Mouse (Mus musculus) hindbrain, embryonic 11.5 days (tissue): ENCODE data around the gene Anxa7. TPM values are rescaled to one million over a fixed set of nuclear protein-coding genes. Genes with fewer than 3 reads are reported as not detected.
A peak's percentile ranks its signal among the peaks of the same experiment; 100 is the strongest.

Source experiments
- ATAC-seq: fragments of 200-750 bp; cut with Nextera tagmentation; 2 replicates; pipeline ENCODE4 v1.8.0; 2017; ENCODE audit warnings: mild to moderate bottlenecking, moderate TSS enrichment, moderate library complexity; ENCODE audit not compliant: low FRiP score
- DNase-seq: peaks from one replicate; pipeline ENCODE4 v3.0.0-alpha.2; 2015; ENCODE audit warnings: low spot score
- H3K27ac ChIP-seq: fragments of 300-500 bp; sonication (generic); 2 replicates; pipeline ENCODE4 v1.5.1; 2014; ENCODE audit warnings: mild to moderate bottlenecking, low read depth, low read length
- H3K27me3 ChIP-seq: fragments of 300-500 bp; sonication (generic); 2 replicates; pipeline ENCODE4 v1.6.1; 2014; ENCODE audit warnings: mild to moderate bottlenecking, low read length, moderate library complexity, mixed read lengths; ENCODE audit not compliant: control insufficient read depth, insufficient read depth
- H3K36me3 ChIP-seq: fragments of 300-500 bp; sonication (generic); 2 replicates; pipeline ENCODE4 v1.6.1; 2014; ENCODE audit warnings: mild to moderate bottlenecking, low read length, moderate library complexity, mixed read lengths; ENCODE audit not compliant: control insufficient read depth, insufficient read depth
- H3K4me1 ChIP-seq: fragments of 300-500 bp; sonication (generic); replicated peaks from 2 replicates; pipeline ENCODE4 v1.6.1; 2014; ENCODE audit warnings: low read length, mixed read lengths; ENCODE audit not compliant: control insufficient read depth, insufficient read depth
- H3K4me2 ChIP-seq: fragments of 300-500 bp; sonication (generic); replicated peaks from 2 replicates; pipeline ENCODE4 v1.6.1; 2014; ENCODE audit warnings: mild to moderate bottlenecking, low read depth, low read length
- H3K4me3 ChIP-seq: fragments of 300-500 bp; sonication (generic); 2 replicates; pipeline ENCODE4 v1.5.1; 2014; ENCODE audit warnings: low read depth, low read length
- H3K9ac ChIP-seq: fragments of 300-500 bp; sonication (generic); 2 replicates; pipeline ENCODE4 v1.6.1; 2014; ENCODE audit warnings: low read depth, low read length
- H3K9me3 ChIP-seq: fragments of 300-500 bp; sonication (generic); 2 replicates; pipeline ENCODE4 v1.6.1; 2016; ENCODE audit warnings: low read length; ENCODE audit not compliant: control insufficient read depth
- WGBS: fragments of 180-500 bp; shearing (Covaris S2); extraction: QIAGEN DNeasy Blood & Tissue Kit; methylation state at CpG from one replicate; pipeline ENCODE4 v1.1.7; 2014; 5-methylcytosine and 5-hydroxymethylcytosine counted together
- polyA plus RNA-seq: library from polyadenylated mRNA; unstranded; fragments of >200 nt; fragmentation: Nextera tagmentation; extraction: Ambion mirVana; gene quantifications from 2 replicates; pipeline ENCODE4 v1.2.1, GENCODE M21; 2014

The Anxa7 gene
- 15.0 and 16.8 TPM in 2 replicates for polyA plus RNA-seq

GRCm38 (mm10) chr14:20479291-20480194 is at the start of gene Anxa7:
Gene Anxa7, minus strand, starts transcription at chr14:20480133.
- 2% methylated on average over 48 of the region's 48 CpGs for WGBS
- DNase-seq (peak; percentile 72), ATAC-seq (peak; percentile 66)
- H3K9me3 ChIP-seq, result no peaks in the 10 kb centered on the region
- peak within 1 kb of the TSS; percentile 74 for H3K4me2 ChIP-seq
- no peaks in the 10 kb centered on the region for H3K27me3 ChIP-seq
- H3K27ac ChIP-seq, result no peak within 1 kb of the TSS
- peak within 1 kb of the TSS; percentile 63 for H3K4me3 ChIP-seq
- no peaks in the 10 kb centered on the region for H3K4me1 ChIP-seq
- no peaks in the 10 kb centered on the region for H3K36me3 ChIP-seq
- H3K9ac ChIP-seq, result peak within 1 kb of the TSS; percentile 49

GRCm38 (mm10) chr14:20529643-20530042 is 49.7 kb upstream of the Anxa7 start:
- Histone ChIP-seq H3K4me1 (no peaks in the 10 kb centered on the region), H3K36me3 (no peaks in the 10 kb centered on the region), H3K9ac (no peak overlapping the region), H3K9me3 (no peaks in the 10 kb centered on the region), H3K27ac (no peak overlapping the region), H3K4me2 (no peak overlapping the region), H3K4me3 (no peak overlapping the region), H3K27me3 (no peaks in the 10 kb centered on the region)
- ATAC-seq (no peak), DNase-seq (no peak)
- WGBS, result 94% methylated on average over 4 of the region's 4 CpGs

GRCm38 (mm10) chr14:20520179-20520578 is 40.2 kb upstream of the Anxa7 start:
- Histone ChIP-seq H3K9me3 (no peaks in the 10 kb centered on the region), H3K27ac (no peak overlapping the region), H3K4me2 (no peak overlapping the region), H3K36me3 (0 out of 2 replicates have a peak, but pooled peaks cover 3% of the 10 kb centered on the region), H3K4me1 (no peaks in the 10 kb centered on the region), H3K27me3 (no peaks in the 10 kb centered on the region), H3K4me3 (no peak overlapping the region), H3K9ac (no peak overlapping the region)
- no peak for DNase-seq
- no peak for ATAC-seq
- WGBS, result 94% methylated on average over 2 of the region's 2 CpGs

- 89% methylated on average over 2 of the region's 2 CpGs for WGBS
Measured at GRCm38 (mm10) chr14:20508424-20508823, 28.5 kb upstream of the Anxa7 start.

GRCm38 (mm10) chr14:20502966-20503365 is 23.0 kb upstream of the Anxa7 start:
- H3K36me3 ChIP-seq, result no peaks in the 10 kb centered on the region
- no peaks in the 10 kb centered on the region for H3K4me1 ChIP-seq
- H3K27me3 ChIP-seq, result no peaks in the 10 kb centered on the region
- 96% methylated on average over 10 of the region's 10 CpGs for WGBS
- no peak for ATAC-seq
- H3K4me2 ChIP-seq, result no peak overlapping the region
- H3K9me3 ChIP-seq, result no peaks in the 10 kb centered on the region
- no peak for DNase-seq
- H3K27ac ChIP-seq, result no peak overlapping the region
- no peak overlapping the region for H3K4me3 ChIP-seq
- H3K9ac ChIP-seq, result no peak overlapping the region

More at GRCm38 (mm10) chr14:20508424-20508823, 28.5 kb upstream of the Anxa7 start:
- H3K27me3 ChIP-seq, result no peaks in the 10 kb centered on the region
- H3K4me1 ChIP-seq, result no peaks in the 10 kb centered on the region
- no peak overlapping the region for H3K27ac ChIP-seq
- DNase-seq (no peak), ATAC-seq (no peak)
- no peak overlapping the region for H3K4me3 ChIP-seq
- H3K9me3 ChIP-seq, result no peaks in the 10 kb centered on the region
- H3K36me3 ChIP-seq, result no peaks in the 10 kb centered on the region
- no peak overlapping the region for H3K9ac ChIP-seq
- H3K4me2 ChIP-seq, result no peak overlapping the region

GRCm38 (mm10) chr14:20499982-20500381 is 20.0 kb upstream of the Anxa7 start:
- DNase-seq, result no peak
- no peak for ATAC-seq
- no peak overlapping the region for H3K4me2 ChIP-seq
- H3K36me3 ChIP-seq, result no peaks in the 10 kb centered on the region
- H3K4me1 ChIP-seq, result no peaks in the 10 kb centered on the region
- no peak overlapping the region for H3K4me3 ChIP-seq
- no peak overlapping the region for H3K9ac ChIP-seq
- H3K27ac ChIP-seq, result no peak overlapping the region
- WGBS, result 90% methylated on average over 3 of the region's 3 CpGs
- no peaks in the 10 kb centered on the region for H3K9me3 ChIP-seq
- no peaks in the 10 kb centered on the region for H3K27me3 ChIP-seq

- WGBS, result 78% methylated on average over 2 of the region's 2 CpGs
- H3K4me3 ChIP-seq, result no peak within 1 kb of the TSS
- ATAC-seq, result no peak
Measured at GRCm38 (mm10) chr14:20496603-20497002, 16.7 kb upstream of the Anxa7 start, which contains the start of gene Mss51. Gene Mss51, minus strand, starts transcription at chr14:20496901.

GRCm38 (mm10) chr14:20486031-20486430 is 6.1 kb upstream of the Anxa7 start:
- no peak overlapping the region for H3K4me3 ChIP-seq
- no peaks in the 10 kb centered on the region for H3K36me3 ChIP-seq
- WGBS, result 96% methylated on average over 5 of the region's 5 CpGs
- H3K9ac ChIP-seq, result no peak overlapping the region
- H3K4me2 ChIP-seq, result no peak overlapping the region
- no peaks in the 10 kb centered on the region for H3K9me3 ChIP-seq
- DNase-seq, result no peak
- no peak for ATAC-seq
- H3K27ac ChIP-seq, result no peak overlapping the region
- H3K4me1 ChIP-seq, result no peaks in the 10 kb centered on the region
- no peaks in the 10 kb centered on the region for H3K27me3 ChIP-seq

More at GRCm38 (mm10) chr14:20496603-20497002, 16.7 kb upstream of the Anxa7 start, which contains the start of gene Mss51:
- Histone ChIP-seq H3K27ac (no peak within 1 kb of the TSS), H3K4me1 (no peaks in the 10 kb centered on the region), H3K9me3 (no peaks in the 10 kb centered on the region), H3K9ac (no peak within 1 kb of the TSS), H3K36me3 (no peaks in the 10 kb centered on the region), H3K4me2 (no peak within 1 kb of the TSS), H3K27me3 (no peaks in the 10 kb centered on the region)
- DNase-seq, result no peak
